Mouse (Mus musculus) olfactory bulb, adult 2 months (tissue): ENCODE data around the gene Rundc3a.

Source experiments
- CTCF ChIP-seq: fragments of 200-500 bp; IDR thresholded peaks from 2 replicates; pipeline ENCODE4 v1.5.1; 2012; ENCODE audit warnings: low read depth, mild to moderate bottlenecking, low read length, moderate library complexity; ENCODE audit not compliant: insufficient read depth
- POLR2A ChIP-seq: fragments of 200-500 bp; IDR thresholded peaks from 2 replicates; pipeline ENCODE4 v1.6.1; 2012; ENCODE audit warnings: mild to moderate bottlenecking, low read depth, low read length, moderate library complexity; ENCODE audit not compliant: insufficient read depth

- TF ChIP-seq CTCF (no peak), POLR2A (no peak)
Measured at GRCm38 (mm10) chr11:102382794-102383193, 10.4 kb upstream of the Rundc3a start.
